ENCODE assay signal across 10 mouse cellular contexts in genomic region chr11:86592993-86593392, GRCm38 (mm10). TPM values are rescaled to one million over a fixed set of nuclear protein-coding genes. Genes with fewer than 3 reads are reported as not detected.
DNase-seq lines count a peak whose midpoint lies in the region; ATAC-seq and TF ChIP-seq lines count a peak whose summit lies in the region.
"Had no signal": no experiment of that assay in that cellular context is flagged by ENCODE, and none has a peak within 500 bp of the region (broad histone marks: within the 10 kb centered on the region; RNA-seq: fewer than 3 reads in every experiment).

No protein-coding gene starts in this region.

- H3K9ac ChIP-seq in hindbrain, embryonic 13.5 days: no peak overlapping the region
- no peak overlapping the region for H3K9ac ChIP-seq in hindbrain, embryonic 12.5 days
- H3K9ac ChIP-seq in liver, embryonic 15.5 days: no peak overlapping the region

- no peak overlapping the region for H3K4me3 ChIP-seq in hindbrain, embryonic 13.5 days
- H3K4me3 ChIP-seq in hindbrain, embryonic 12.5 days: no peak overlapping the region
- no peak overlapping the region for H3K4me3 ChIP-seq in liver, embryonic 15.5 days (replicated peaks)

- ATAC-seq in hindbrain, embryonic 13.5 days (ENCODE audit: low FRiP score): 0 out of 2 replicates have a peak, but pooled peaks have one; percentile 46
- no peak for ATAC-seq in hindbrain, embryonic 12.5 days (ENCODE audit: low FRiP score)
- peak; percentile 66 for ATAC-seq in liver, embryonic 15.5 days (ENCODE audit: insufficient read depth)

- no peak overlapping the region for H3K4me2 ChIP-seq in hindbrain, embryonic 13.5 days
- no peak overlapping the region for H3K4me2 ChIP-seq in hindbrain, embryonic 12.5 days (replicated peaks)
- no peak overlapping the region for H3K4me2 ChIP-seq in liver, embryonic 15.5 days

- DNase-seq in A20 (ENCODE audit: low read depth, low spot score): peak; percentile 84
- peak; percentile 17 for DNase-seq in brain, embryonic 14.5 days (ENCODE audit: low read depth)
- DNase-seq in left cerebral cortex, postnatal 25 days (ENCODE audit: low spot score in 2 of 2): no peak
- DNase-seq in urinary bladder, postnatal 25 days (ENCODE audit: low spot score): no peak
- no peak for DNase-seq in right cerebral cortex, adult 18-20 months
- DNase-seq: kidney, adult 9 months; thymus, postnatal 4 days had no signal

- no peak for TF ChIP-seq POLR2A in brain, embryonic 14.5 days (IDR thresholded peaks at IDR 0.05; ENCODE audit: borderline replicate concordance, extremely low read depth, insufficient read depth, insufficient read length, poor library complexity, severe bottlenecking)

- no peak overlapping the region for H3K27ac ChIP-seq in hindbrain, embryonic 13.5 days
- H3K27ac ChIP-seq in hindbrain, embryonic 12.5 days: no peak overlapping the region
- H3K27ac ChIP-seq in liver, embryonic 15.5 days (replicated peaks): 0 out of 2 replicates have a peak overlapping the region, but pooled peaks have one; percentile 25

- no peaks in the 10 kb centered on the region for H3K9me3 ChIP-seq in hindbrain, embryonic 13.5 days
- H3K9me3 ChIP-seq in hindbrain, embryonic 12.5 days (replicated peaks): no peaks in the 10 kb centered on the region
- H3K9me3 ChIP-seq in liver, embryonic 15.5 days (replicated peaks): no peaks in the 10 kb centered on the region

- intact Hi-C loops in left cerebral cortex, postnatal 25 days (cut with DNase I): no loop called here

- TF ChIP-seq CTCF in brain, embryonic 14.5 days (IDR thresholded peaks at IDR 0.05; ENCODE audit: borderline replicate concordance, extremely low read depth, insufficient read depth, insufficient read length): no peak

- no peaks in the 10 kb centered on the region for H3K36me3 ChIP-seq in hindbrain, embryonic 13.5 days
- H3K36me3 ChIP-seq in hindbrain, embryonic 12.5 days: no peaks in the 10 kb centered on the region
- peaks cover 4% of the 10 kb centered on the region; the same call in 1 of the 2 replicates for H3K36me3 ChIP-seq in liver, embryonic 15.5 days (replicated peaks)

- no peaks in the 10 kb centered on the region for H3K27me3 ChIP-seq in hindbrain, embryonic 13.5 days
- H3K27me3 ChIP-seq in hindbrain, embryonic 12.5 days: no peaks in the 10 kb centered on the region
- no peaks in the 10 kb centered on the region for H3K27me3 ChIP-seq in liver, embryonic 15.5 days

- WGBS in hindbrain, embryonic 13.5 days: 27% methylated on average over 3 of the region's 3 CpGs
- WGBS in hindbrain, embryonic 12.5 days: 30% methylated on average over 3 of the region's 3 CpGs
- WGBS in liver, embryonic 15.5 days (ENCODE audit: insufficient replicate concordance): 6% methylated on average over 3 of the region's 3 CpGs

- peaks cover 17% of the 10 kb centered on the region for H3K4me1 ChIP-seq in hindbrain, embryonic 13.5 days (replicated peaks)
- peaks cover 7% of the 10 kb centered on the region; the same call in 1 of the 2 replicates for H3K4me1 ChIP-seq in hindbrain, embryonic 12.5 days
- H3K4me1 ChIP-seq in liver, embryonic 15.5 days (replicated peaks): peaks cover 44% of the 10 kb centered on the region

RNA-seq across cellular contexts. Expression of gene Tubd1, which starts 48.2 kb away (rescaled TPM):
- 7.6 and 7.8 TPM in 2 replicates for polyA plus RNA-seq in hindbrain, embryonic 13.5 days (2015; fragmentation: Nextera tagmentation; extraction: Ambion mirVana)
- polyA plus RNA-seq in hindbrain, embryonic 12.5 days (2016; fragmentation: Nextera tagmentation; extraction: Ambion mirVana): 9.7 and 10.2 TPM in 2 replicates
- polyA plus RNA-seq in brain, embryonic 14.5 days (2012; rRNA removed): 4.4 and 6.6 TPM in 2 replicates
- polyA plus RNA-seq in liver, embryonic 15.5 days (2015; fragmentation: Nextera tagmentation; extraction: Ambion mirVana): 9.8 and 9.9 TPM in 2 replicates
- total RNA-seq in left cerebral cortex, postnatal 25 days (2021): 1 to 10 TPM; 5.3 to 6.8 TPM

RNA-seq across cellular contexts. Expression of gene Rps6kb1, which starts 48.4 kb away (rescaled TPM):
- 62.4 and 66.2 TPM in 2 replicates for polyA plus RNA-seq in hindbrain, embryonic 13.5 days (2015; fragmentation: Nextera tagmentation; extraction: Ambion mirVana)
- 67.3 and 76.2 TPM in 2 replicates for polyA plus RNA-seq in hindbrain, embryonic 12.5 days (2016; fragmentation: Nextera tagmentation; extraction: Ambion mirVana)
- polyA plus RNA-seq in brain, embryonic 14.5 days (2012; rRNA removed): 25.5 and 28.5 TPM in 2 replicates
- polyA plus RNA-seq in liver, embryonic 15.5 days (2015; fragmentation: Nextera tagmentation; extraction: Ambion mirVana): 18.9 and 23.5 TPM in 2 replicates
- total RNA-seq in left cerebral cortex, postnatal 25 days (2021): 10 to 100 TPM; 34.1 to 38.1 TPM

Comparison
In these comparisons a context has a peak if more than half of its experiments do, and no peak if none do; other contexts are left out.
1. DNase-seq: peak in A20 (single experiment) and brain, embryonic 14.5 days (single experiment); none in left cerebral cortex, postnatal 25 days (0 of 2), urinary bladder, postnatal 25 days (single experiment) and right cerebral cortex, adult 18-20 months (single experiment).